Mouse (Mus musculus) kidney, embryonic 14.5 days (tissue): ENCODE measurements around the gene Ctu2. TPM values are rescaled to one million over a fixed set of nuclear protein-coding genes. Genes with fewer than 3 reads are reported as not detected.

ENCODE experiments used
- ATAC-seq: fragments of 200-750 bp; cut with Nextera tagmentation; 2 replicates; pipeline ENCODE4 v1.8.0; 2017; ENCODE audit warnings: moderate number of reproducible peaks, mild to moderate bottlenecking, moderate TSS enrichment, moderate library complexity; ENCODE audit not compliant: low FRiP score, low TSS enrichment
- H3K27ac ChIP-seq: fragments of 300-500 bp; sonication (generic); 2 replicates; pipeline ENCODE4 v1.5.1; 2014; ENCODE audit warnings: low read depth, mild to moderate bottlenecking, low read length, moderate library complexity, mixed read lengths
- H3K27me3 ChIP-seq: fragments of 300-500 bp; sonication (generic); 2 replicates; pipeline ENCODE4 v1.6.1; 2014; ENCODE audit warnings: mild to moderate bottlenecking, low read length; ENCODE audit not compliant: control insufficient read depth, insufficient read depth
- H3K36me3 ChIP-seq: fragments of 300-500 bp; sonication (generic); 2 replicates; pipeline ENCODE4 v1.6.1; 2014; ENCODE audit warnings: low read length, mixed read lengths; ENCODE audit not compliant: control insufficient read depth, insufficient read depth
- H3K4me1 ChIP-seq: fragments of 300-500 bp; sonication (generic); 2 replicates; pipeline ENCODE4 v1.6.1; 2014; ENCODE audit warnings: low read length, mixed read lengths; ENCODE audit not compliant: control insufficient read depth, insufficient read depth
- H3K4me2 ChIP-seq: fragments of 300-500 bp; sonication (generic); replicated peaks from 2 replicates; pipeline ENCODE4 v1.6.1; 2014; ENCODE audit warnings: low read depth, mild to moderate bottlenecking, low read length
- H3K4me3 ChIP-seq: fragments of 300-500 bp; sonication (generic); 2 replicates; pipeline ENCODE4 v1.5.1; 2014; ENCODE audit warnings: mild to moderate bottlenecking, low read length
- H3K9ac ChIP-seq: fragments of 300-500 bp; sonication (generic); 2 replicates; pipeline ENCODE4 v1.6.1; 2014; ENCODE audit warnings: low read depth, mild to moderate bottlenecking, low read length, moderate library complexity
- H3K9me3 ChIP-seq: fragments of 300-500 bp; sonication (generic); 2 replicates; pipeline ENCODE4 v1.6.1; 2016; ENCODE audit warnings: low read length; ENCODE audit not compliant: control insufficient read depth
- WGBS: fragments of 180-500 bp; shearing (Covaris S2); extraction: QIAGEN DNeasy Blood & Tissue Kit; methylation state at CpG from one replicate; pipeline ENCODE4 v1.1.7; 2014; 5-methylcytosine and 5-hydroxymethylcytosine counted together
- polyA plus RNA-seq: library from polyadenylated mRNA; unstranded; fragments of >200 nt; fragmentation: Nextera tagmentation; extraction: Ambion mirVana; gene quantifications from 2 replicates; pipeline ENCODE4 v1.2.1, GENCODE M21; 2014

Gene Ctu2
- polyA plus RNA-seq, 1 experiment from 2014 or later = 50.4 TPM

DNA sequence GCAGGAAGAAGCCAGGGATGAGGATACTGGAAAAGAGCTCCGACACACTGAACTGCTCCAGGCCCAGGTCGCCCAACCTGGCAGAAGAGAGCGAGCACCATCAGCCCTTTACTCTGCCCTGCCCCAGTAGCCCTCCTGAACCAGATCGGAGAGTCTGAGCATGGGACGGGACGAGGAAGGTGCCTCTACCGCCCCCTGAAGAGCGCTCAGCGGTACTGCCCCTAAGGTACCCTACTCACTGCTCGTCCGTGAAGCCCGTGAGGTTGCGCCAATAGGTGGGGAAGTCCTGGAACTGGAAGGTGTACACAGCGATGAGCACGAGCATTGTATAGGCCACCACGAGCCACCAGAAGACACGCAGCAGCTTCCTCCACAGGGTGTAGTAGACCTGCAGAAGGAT, 22.0 kb downstream of the Ctu2 start:
- no peak overlapping the region for H3K9ac ChIP-seq
- H3K36me3 ChIP-seq = peaks cover 68% of the 10 kb centered on the region
- no peaks in the 10 kb centered on the region for H3K4me1 ChIP-seq
- no peaks in the 10 kb centered on the region for H3K27me3 ChIP-seq
- no peak overlapping the region for H3K4me3 ChIP-seq
- WGBS = 77% methylated on average over 17 of the region's 17 CpGs
- ATAC-seq = no peak
- no peaks in the 10 kb centered on the region for H3K9me3 ChIP-seq
- no peak overlapping the region for H3K27ac ChIP-seq
- H3K4me2 ChIP-seq = no peak overlapping the region

DNA sequence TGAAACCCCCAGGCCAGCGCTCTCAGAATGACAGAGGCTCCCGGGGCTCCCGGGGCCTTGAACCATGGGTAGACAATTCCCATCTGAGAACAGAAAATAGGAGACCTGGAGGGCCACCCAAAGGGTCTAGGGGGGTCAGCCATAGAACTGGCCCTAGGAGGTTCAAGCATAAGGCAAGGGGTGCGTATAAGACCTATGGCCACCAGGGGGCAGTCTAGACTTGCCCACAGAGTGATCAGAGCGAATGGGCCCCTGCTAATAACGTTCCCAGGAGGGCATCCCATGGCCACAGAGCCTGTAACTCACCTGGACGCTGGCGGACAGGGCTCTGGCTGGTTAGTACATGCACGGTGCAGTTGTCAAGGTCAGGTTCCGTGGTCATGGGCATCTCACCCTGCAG, 24.9 kb downstream of the Ctu2 start:
- Histone ChIP-seq H3K4me3 (no peak overlapping the region), H3K27ac (no peak overlapping the region), H3K9ac (no peak overlapping the region), H3K27me3 (no peaks in the 10 kb centered on the region), H3K36me3 (peaks cover 44% of the 10 kb centered on the region), H3K4me1 (peaks cover 6% of the 10 kb centered on the region; the same call in 1 of the 2 replicates), H3K9me3 (no peaks in the 10 kb centered on the region), H3K4me2 (no peak overlapping the region)
- ATAC-seq = no peak; the same call in 1 of the 2 replicates
- WGBS = 31% methylated on average over 10 of the region's 10 CpGs

DNA sequence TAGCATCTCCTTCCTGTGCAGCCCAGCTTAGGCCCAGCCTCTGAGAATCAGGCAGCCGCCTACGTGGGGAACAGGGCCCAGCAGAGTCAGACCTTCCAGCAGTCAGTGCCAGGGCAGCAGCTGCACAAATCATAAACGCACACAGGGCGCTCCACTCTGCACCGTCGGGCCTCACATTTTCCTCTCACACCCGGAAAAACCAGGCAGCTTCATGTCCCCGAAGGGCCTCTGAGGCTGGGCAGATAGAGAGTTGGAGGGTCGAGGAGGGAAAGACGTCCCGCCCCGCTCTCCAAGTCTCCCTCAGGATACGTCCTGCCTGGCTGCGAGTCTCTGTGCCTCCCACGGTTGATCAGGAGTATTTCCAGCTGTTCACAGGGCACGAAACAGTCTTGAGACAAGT, 35.6 kb downstream of the Ctu2 start:
- no peaks in the 10 kb centered on the region for H3K9me3 ChIP-seq
- H3K36me3 ChIP-seq = peaks cover 9% of the 10 kb centered on the region; the same call in 1 of the 2 replicates
- no peaks in the 10 kb centered on the region for H3K27me3 ChIP-seq
- H3K4me1 ChIP-seq = peaks cover 31% of the 10 kb centered on the region
- no peak overlapping the region for H3K4me2 ChIP-seq
- ATAC-seq = peak; percentile 48; the same call in 1 of the 2 replicates
- H3K27ac ChIP-seq = peak overlapping the region; percentile 78
- H3K4me3 ChIP-seq = no peak overlapping the region
- 30% methylated on average over 16 of the region's 16 CpGs for WGBS
- H3K9ac ChIP-seq = peak overlapping the region; percentile 28; the same call in 1 of the 2 replicates

DNA sequence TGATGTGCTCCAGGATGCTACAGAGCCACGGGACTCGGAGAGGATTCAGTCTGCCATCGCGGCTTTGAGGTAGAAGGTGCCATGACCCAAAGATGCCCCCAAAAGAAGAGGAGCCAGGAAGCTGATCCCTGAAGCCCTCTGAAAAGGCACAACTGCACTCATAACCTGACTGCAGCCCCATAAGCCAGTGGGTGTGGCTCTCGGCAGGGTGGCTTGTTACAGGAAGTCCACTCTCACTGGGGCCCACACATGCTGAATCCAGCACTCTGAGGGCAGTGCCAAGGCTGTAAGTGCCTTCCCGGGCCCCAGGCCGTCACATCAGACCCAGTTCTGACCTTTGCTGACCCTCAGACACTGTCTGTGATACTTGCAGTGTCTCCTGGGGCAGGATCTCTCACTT, 36.4 kb downstream of the Ctu2 start:
- no peak for ATAC-seq
- H3K4me1 ChIP-seq = peaks cover 38% of the 10 kb centered on the region
- 48% methylated on average over 7 of the region's 7 CpGs for WGBS
- H3K9me3 ChIP-seq = no peaks in the 10 kb centered on the region
- H3K27ac ChIP-seq = peak overlapping the region; percentile 78; the same call in 1 of the 2 replicates
- H3K4me3 ChIP-seq = no peak overlapping the region
- H3K4me2 ChIP-seq = no peak overlapping the region
- H3K36me3 ChIP-seq = peaks cover 9% of the 10 kb centered on the region; the same call in 1 of the 2 replicates
- no peaks in the 10 kb centered on the region for H3K27me3 ChIP-seq
- no peak overlapping the region for H3K9ac ChIP-seq

DNA sequence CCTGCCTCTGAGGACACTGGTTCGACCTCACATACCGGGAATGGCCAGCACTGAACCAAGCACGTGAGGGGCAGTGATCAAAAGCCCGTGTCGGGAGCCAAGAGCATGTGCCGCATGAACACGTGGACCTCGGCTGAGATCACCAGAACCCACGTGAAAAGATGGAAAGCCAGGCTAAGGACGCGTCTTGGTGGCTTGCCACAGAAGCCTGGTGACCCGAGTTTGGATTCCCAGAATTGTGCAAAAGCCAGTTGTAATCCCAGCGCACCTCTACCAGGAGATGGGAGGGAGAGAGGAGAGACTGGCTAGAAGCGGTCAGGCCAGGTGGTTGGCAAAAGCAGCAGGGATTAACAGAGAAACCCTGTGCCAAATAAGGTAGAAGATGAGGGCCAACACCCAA, 39.8 kb downstream of the Ctu2 start:
- Histone ChIP-seq H3K9ac (no peak overlapping the region), H3K27ac (no peak overlapping the region), H3K9me3 (no peaks in the 10 kb centered on the region), H3K4me1 (peaks cover 53% of the 10 kb centered on the region), H3K4me3 (no peak overlapping the region), H3K36me3 (0 out of 2 replicates have a peak, but pooled peaks cover 4% of the 10 kb centered on the region), H3K27me3 (no peaks in the 10 kb centered on the region), H3K4me2 (no peak overlapping the region)
- WGBS = 91% methylated on average over 14 of the region's 14 CpGs
- no peak for ATAC-seq

DNA sequence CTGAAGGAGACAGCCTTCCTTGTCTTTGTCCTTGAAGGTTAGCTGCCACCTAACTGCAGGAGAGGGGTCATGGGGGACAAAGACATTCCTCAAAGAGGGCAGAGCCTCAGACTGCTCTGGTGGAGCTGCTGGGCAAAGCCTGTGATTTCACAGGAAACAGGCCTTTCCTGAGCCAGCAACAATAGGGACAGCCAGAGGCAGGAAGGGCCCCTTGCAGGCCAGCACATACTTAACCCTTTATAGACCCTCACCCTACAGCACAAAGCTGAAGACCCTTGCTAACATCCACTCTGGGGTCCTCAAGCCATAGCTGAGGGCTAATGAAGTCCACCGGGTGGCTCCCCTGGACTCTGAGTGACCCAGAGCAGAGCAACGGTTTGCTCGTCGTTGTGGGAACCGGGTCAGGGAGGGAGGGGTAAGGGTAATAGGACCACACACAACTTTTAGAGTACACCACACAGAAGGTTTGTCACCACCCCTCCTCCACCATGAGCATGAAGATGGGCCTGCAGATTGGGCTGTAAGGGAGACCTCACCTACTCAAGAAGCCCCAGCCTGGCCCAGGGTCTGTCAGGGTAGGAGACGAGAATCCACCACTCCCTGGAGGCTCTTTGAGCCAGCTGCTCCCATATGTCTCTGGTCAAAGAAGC, 41.7 kb downstream of the Ctu2 start:
- Histone ChIP-seq H3K9me3 (no peaks in the 10 kb centered on the region), H3K4me1 (peaks cover 36% of the 10 kb centered on the region), H3K9ac (peak overlapping the region; percentile 44), H3K4me3 (no peak overlapping the region), H3K36me3 (0 out of 2 replicates have a peak, but pooled peaks cover 4% of the 10 kb centered on the region), H3K4me2 (0 out of 2 replicates have a peak overlapping the region, but pooled peaks have one; percentile 10), H3K27ac (peak overlapping the region; percentile 88), H3K27me3 (no peaks in the 10 kb centered on the region)
- peak; percentile 50; the same call in 1 of the 2 replicates for ATAC-seq
- WGBS = 12% methylated on average over 6 of the region's 6 CpGs

DNA sequence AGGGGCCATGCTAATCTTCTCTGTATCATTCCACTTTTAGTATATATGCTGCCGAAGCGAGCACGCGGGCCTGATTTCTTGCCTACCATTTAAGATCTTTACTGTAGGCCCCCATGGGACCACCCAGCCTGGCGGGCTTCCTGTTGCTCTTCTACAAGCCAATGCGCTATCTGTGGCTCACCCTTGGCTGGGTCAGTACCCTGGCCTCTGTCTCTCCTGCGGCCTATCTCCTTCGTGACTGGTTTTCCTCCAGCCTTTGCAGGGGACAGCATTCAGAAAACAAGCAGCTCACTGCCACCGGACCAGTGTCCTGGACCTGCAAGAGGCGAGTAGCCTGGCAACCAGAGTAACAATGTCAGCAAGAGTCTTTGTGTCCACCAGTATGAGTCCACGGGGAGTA, 44.7 kb downstream of the Ctu2 start:
- no peak for ATAC-seq
- no peak overlapping the region for H3K4me3 ChIP-seq
- H3K27ac ChIP-seq = peak overlapping the region; percentile 20; the same call in 1 of the 2 replicates
- H3K9me3 ChIP-seq = no peaks in the 10 kb centered on the region
- no peaks in the 10 kb centered on the region for H3K27me3 ChIP-seq
- no peak overlapping the region for H3K9ac ChIP-seq
- WGBS = 75% methylated on average over 11 of the region's 11 CpGs
- no peaks in the 10 kb centered on the region for H3K36me3 ChIP-seq
- peaks cover 59% of the 10 kb centered on the region for H3K4me1 ChIP-seq
- H3K4me2 ChIP-seq = no peak overlapping the region

DNA sequence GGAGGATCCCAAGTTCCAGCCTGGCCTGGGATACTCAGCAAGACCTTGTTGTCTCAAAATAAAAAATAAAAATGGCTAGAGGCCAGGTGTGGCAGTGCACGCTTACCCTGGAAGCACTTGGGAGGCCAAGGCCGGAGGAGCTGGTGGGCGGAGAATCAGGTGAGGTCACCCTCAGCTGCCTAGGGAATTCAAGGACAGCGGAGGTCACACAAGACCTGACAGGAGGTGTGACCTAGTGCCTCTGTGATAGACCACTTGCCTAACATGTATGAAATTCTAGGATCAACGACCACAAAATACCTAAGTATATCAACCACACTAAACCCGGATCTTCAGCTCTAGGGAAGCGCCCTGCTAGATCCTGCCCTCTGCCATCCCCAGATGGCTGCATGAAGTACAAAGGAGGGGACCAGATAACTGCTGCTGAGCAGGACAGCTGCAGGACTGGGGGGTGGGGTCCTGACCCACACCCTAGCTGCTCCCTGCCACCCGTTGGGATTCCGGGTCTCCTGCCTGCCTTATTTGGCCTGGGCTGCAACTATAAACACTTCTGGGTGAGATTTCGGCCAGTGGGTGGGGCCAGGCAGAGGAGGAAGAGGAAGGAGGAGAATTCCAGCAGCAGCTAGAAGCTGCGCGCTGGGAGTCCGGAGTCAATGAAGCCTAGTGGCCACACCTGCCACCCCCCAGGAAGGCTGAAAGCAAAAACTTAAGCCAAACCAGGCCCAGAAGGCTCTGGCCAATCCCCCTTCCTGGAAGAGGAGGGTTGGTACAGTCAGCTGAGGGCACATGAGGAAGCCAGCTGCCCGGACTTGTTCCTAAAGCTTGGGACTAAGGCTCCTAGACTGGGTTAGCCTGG, 47.1 kb downstream of the Ctu2 start:
- Histone ChIP-seq H3K27ac (peak overlapping the region; percentile 74; the same call in 1 of the 2 replicates), H3K36me3 (no peaks in the 10 kb centered on the region), H3K4me3 (no peak overlapping the region), H3K9ac (peak overlapping the region; percentile 19), H3K9me3 (no peaks in the 10 kb centered on the region), H3K27me3 (no peaks in the 10 kb centered on the region), H3K4me2 (peak overlapping the region; percentile 32), H3K4me1 (peaks cover 60% of the 10 kb centered on the region)
- peak; percentile 29; the same call in 1 of the 2 replicates for ATAC-seq
- 40% methylated on average over 14 of the region's 14 CpGs for WGBS
